Mouse (Mus musculus) kidney, postnatal 0 days (tissue): ENCODE results near the gene H1foo. TPM values are rescaled to one million over a fixed set of nuclear protein-coding genes. Genes with fewer than 3 reads are reported as not detected.

ENCODE experiments used
- ATAC-seq: fragments of 200-750 bp; cut with Nextera tagmentation; replicated peaks from 2 replicates; pipeline ENCODE4 v1.8.0; 2017; ENCODE audit warnings: low read depth, moderate number of reproducible peaks, moderate TSS enrichment, moderate library complexity; ENCODE audit not compliant: low FRiP score
- DNase-seq: peaks from one replicate; pipeline ENCODE4 v3.0.0-alpha.2; 2016; ENCODE audit warnings: low spot score
- H3K27ac ChIP-seq: fragments of 300-500 bp; sonication (generic); 2 replicates; pipeline ENCODE4 v1.5.1; 2014; ENCODE audit warnings: mild to moderate bottlenecking
- H3K27me3 ChIP-seq: fragments of 300-500 bp; sonication (generic); 2 replicates; pipeline ENCODE4 v1.6.1; 2014; ENCODE audit warnings: low read length, mixed read lengths; ENCODE audit not compliant: insufficient read depth
- H3K36me3 ChIP-seq: fragments of 300-500 bp; sonication (generic); 2 replicates; pipeline ENCODE4 v1.6.1; 2014; ENCODE audit warnings: low read length, mixed read lengths; ENCODE audit not compliant: insufficient read depth
- H3K4me1 ChIP-seq: fragments of 300-500 bp; sonication (generic); replicated peaks from 2 replicates; pipeline ENCODE4 v1.6.1; 2014; ENCODE audit warnings: antibody characterized with exemption, low read length, mixed read lengths; ENCODE audit not compliant: insufficient read depth
- H3K4me2 ChIP-seq: fragments of 300-500 bp; sonication (generic); 2 replicates; pipeline ENCODE4 v1.6.1; 2014; ENCODE audit warnings: mild to moderate bottlenecking, low read length, moderate library complexity, mixed read lengths
- H3K4me3 ChIP-seq: fragments of 300-500 bp; sonication (generic); replicated peaks from 2 replicates; pipeline ENCODE4 v1.5.1; 2014; ENCODE audit warnings: low read depth, low read length
- H3K9ac ChIP-seq: fragments of 300-500 bp; sonication (generic); 2 replicates; pipeline ENCODE4 v1.6.1; 2014; ENCODE audit warnings: low read depth, low read length
- H3K9me3 ChIP-seq: fragments of 300-500 bp; sonication (generic); replicated peaks from 2 replicates; pipeline ENCODE4 v1.6.1; 2016; ENCODE audit warnings: low read length, inconsistent platforms, mixed read lengths
- CTCF ChIP-seq: IDR thresholded peaks from 2 replicates; pipeline ENCODE4 v1.5.1; 2016; ENCODE audit warnings: antibody characterized with exemption, low read depth, mild to moderate bottlenecking, moderate library complexity
- WGBS: fragments of 180-500 bp; shearing (Covaris S2); extraction: QIAGEN DNeasy Blood & Tissue Kit; methylation state at CpG from one replicate; pipeline ENCODE4 v1.1.7; 2014; 5-methylcytosine and 5-hydroxymethylcytosine counted together
- polyA plus RNA-seq: library from polyadenylated mRNA; unstranded; fragments of >200 nt; fragmentation: Nextera tagmentation; extraction: Ambion mirVana; gene quantifications from 2 replicates; pipeline ENCODE4 v1.2.1, GENCODE M21; 2015

H1foo gene
- polyA plus RNA-seq, 1 experiment from 2014 or later = not detected

DNA sequence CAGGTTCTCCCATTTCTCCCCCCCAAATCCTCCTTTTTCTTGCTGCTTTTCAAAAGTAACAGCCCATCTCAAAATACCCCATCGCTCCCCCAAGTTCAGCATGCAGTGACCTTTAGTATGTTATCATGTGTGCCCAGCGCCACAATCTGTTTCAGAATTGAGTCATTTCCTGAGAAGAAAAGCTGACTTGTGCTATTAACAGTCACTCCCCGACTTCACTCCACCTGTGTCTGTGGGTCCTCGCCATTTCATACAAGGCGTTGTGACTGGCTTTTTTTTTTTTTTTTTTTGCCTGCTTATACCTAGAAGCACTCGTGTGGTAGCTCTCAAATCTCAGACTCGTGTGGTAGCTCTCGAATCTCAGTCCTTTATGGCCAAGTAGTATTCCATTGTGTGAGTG, 895 bp downstream of the H1foo start:
- H3K4me2 ChIP-seq = no peak overlapping the region
- H3K36me3 ChIP-seq = no peaks in the 10 kb centered on the region
- no peak overlapping the region for H3K9ac ChIP-seq
- DNase-seq (no peak), ATAC-seq (no peak)
- H3K27ac ChIP-seq = no peak overlapping the region
- no peaks in the 10 kb centered on the region for H3K27me3 ChIP-seq
- no peak overlapping the region for H3K4me3 ChIP-seq
- TF ChIP-seq CTCF = no peak
- H3K4me1 ChIP-seq = no peaks in the 10 kb centered on the region
- 80% methylated on average over 8 of the region's 8 CpGs for WGBS
- H3K9me3 ChIP-seq = no peaks in the 10 kb centered on the region

GRCm38 (mm10) chr6:115946389-115946788, 1.7 kb downstream of the H1foo start:
- Histone ChIP-seq H3K27ac (no peak overlapping the region), H3K9ac (no peak overlapping the region), H3K27me3 (no peaks in the 10 kb centered on the region), H3K4me3 (no peak overlapping the region), H3K4me1 (no peaks in the 10 kb centered on the region), H3K4me2 (no peak overlapping the region), H3K36me3 (no peaks in the 10 kb centered on the region), H3K9me3 (no peaks in the 10 kb centered on the region)
- ATAC-seq (no peak), DNase-seq (no peak)
- no peak for TF ChIP-seq CTCF
- 55% methylated on average over 6 of the region's 6 CpGs for WGBS

DNA sequence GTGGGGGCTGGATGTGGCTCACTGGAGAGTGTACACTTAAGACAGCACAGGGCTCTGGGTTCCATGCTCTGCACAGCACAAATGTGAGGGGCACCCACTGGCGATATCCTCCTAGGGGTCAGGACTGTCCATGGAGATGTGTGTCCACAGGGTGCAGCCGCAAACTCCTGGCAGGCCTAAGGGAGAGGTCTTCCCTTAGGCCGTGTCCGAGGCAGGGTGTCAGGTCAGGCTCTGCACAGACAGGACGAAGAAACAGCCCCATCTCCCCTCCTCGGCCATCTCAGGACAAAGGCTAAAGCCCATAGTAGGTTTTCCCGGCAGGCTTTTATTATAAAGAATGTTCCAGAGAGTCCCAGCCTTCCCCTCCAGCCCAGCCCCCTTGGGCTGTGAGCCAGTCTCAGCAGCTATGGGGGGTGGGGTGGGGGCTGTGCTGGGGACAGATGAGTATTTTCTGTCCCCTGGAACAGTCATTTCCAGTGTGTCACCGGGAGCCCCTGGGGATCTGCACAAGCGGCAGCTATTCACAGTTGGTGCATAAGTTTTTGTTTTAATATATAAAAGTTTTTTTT, 9.9 kb downstream of the H1foo start:
- Histone ChIP-seq H3K4me1 (peaks cover 17% of the 10 kb centered on the region), H3K4me3 (no peak overlapping the region), H3K27ac (peak overlapping the region; percentile 50; the same call in 1 of the 2 replicates), H3K4me2 (no peak overlapping the region), H3K36me3 (peaks cover 22% of the 10 kb centered on the region), H3K9me3 (no peaks in the 10 kb centered on the region), H3K27me3 (no peaks in the 10 kb centered on the region), H3K9ac (no peak overlapping the region)
- TF ChIP-seq CTCF = no peak
- peak; percentile 58 for DNase-seq
- WGBS = 74% methylated on average over 9 of the region's 9 CpGs
- no peak for ATAC-seq

DNA sequence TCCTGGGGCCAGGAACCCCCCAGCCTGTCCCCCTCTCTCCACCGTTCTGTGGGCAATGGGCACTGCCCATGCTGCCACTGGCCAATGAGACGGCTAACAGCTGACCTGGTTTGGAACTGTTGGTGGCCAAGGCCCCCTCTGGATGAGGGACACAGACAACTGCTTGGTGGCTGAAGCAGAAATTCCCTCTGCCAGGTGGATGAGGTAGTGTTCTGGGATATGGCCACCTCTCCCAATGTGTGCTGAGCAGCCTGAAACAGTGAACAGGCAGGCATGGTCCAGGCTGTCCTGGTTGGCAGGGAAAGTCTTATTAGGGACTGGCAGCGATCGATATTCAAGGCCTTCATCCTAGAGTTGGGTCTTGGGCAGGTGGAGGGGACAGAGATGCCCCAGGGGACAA, 10.4 kb downstream of the H1foo start:
- H3K4me2 ChIP-seq = no peak overlapping the region
- peaks cover 17% of the 10 kb centered on the region for H3K4me1 ChIP-seq
- H3K4me3 ChIP-seq = no peak overlapping the region
- peaks cover 25% of the 10 kb centered on the region for H3K36me3 ChIP-seq
- H3K27ac ChIP-seq = no peak overlapping the region
- DNase-seq (no peak), ATAC-seq (no peak)
- WGBS = 80% methylated on average over 4 of the region's 4 CpGs
- H3K9me3 ChIP-seq = no peaks in the 10 kb centered on the region
- no peaks in the 10 kb centered on the region for H3K27me3 ChIP-seq
- H3K9ac ChIP-seq = no peak overlapping the region
- no peak for TF ChIP-seq CTCF

GRCm38 (mm10) chr6:115955664-115956063, 10.9 kb downstream of the H1foo start:
- Histone ChIP-seq H3K36me3 (peaks cover 30% of the 10 kb centered on the region), H3K4me1 (peaks cover 17% of the 10 kb centered on the region), H3K9me3 (no peaks in the 10 kb centered on the region), H3K4me3 (no peak overlapping the region), H3K27ac (no peak overlapping the region), H3K4me2 (no peak overlapping the region), H3K27me3 (no peaks in the 10 kb centered on the region), H3K9ac (no peak overlapping the region)
- WGBS = 73% methylated on average over 11 of the region's 11 CpGs
- DNase-seq = no peak
- no peak for ATAC-seq
- no peak for TF ChIP-seq CTCF

DNA sequence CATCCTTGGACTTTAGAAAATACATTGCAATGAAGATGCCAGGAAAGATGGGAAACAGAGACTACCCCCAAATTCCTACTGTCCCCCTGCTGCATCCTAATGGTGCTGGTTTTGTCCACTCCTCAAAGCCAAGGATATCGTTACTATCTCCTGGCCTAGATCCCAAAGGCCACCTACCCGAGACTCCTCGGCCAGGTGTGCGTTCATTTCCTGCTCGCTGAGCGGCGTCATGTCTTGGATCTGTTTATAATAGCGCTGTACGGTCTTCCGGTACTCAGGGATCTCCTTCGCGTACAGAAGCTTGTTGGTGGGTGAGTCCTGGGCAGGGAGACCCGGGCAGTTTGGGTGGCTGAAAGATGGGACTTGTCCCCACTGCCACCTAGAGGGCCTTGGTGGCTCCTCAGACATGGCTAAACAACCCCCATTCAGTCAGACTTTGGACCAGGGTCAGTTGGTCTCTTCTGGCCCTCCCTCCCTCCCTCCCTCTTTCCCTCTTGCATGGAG, 11.7 kb downstream of the H1foo start:
- Histone ChIP-seq H3K9ac (0 out of 2 replicates have a peak overlapping the region, but pooled peaks have one; percentile 8), H3K4me2 (no peak overlapping the region), H3K27me3 (no peaks in the 10 kb centered on the region), H3K27ac (0 out of 2 replicates have a peak overlapping the region, but pooled peaks have one; percentile 54), H3K36me3 (peaks cover 37% of the 10 kb centered on the region), H3K9me3 (no peaks in the 10 kb centered on the region), H3K4me1 (peaks cover 17% of the 10 kb centered on the region), H3K4me3 (no peak overlapping the region)
- 69% methylated on average over 13 of the region's 13 CpGs for WGBS
- TF ChIP-seq CTCF = peak; percentile 50; the same call in 1 of the 2 replicates
- ATAC-seq (no peak), DNase-seq (no peak)
